Mouse (Mus musculus): ENCODE measurements around the gene Csta1. TPM values are rescaled to one million over a fixed set of nuclear protein-coding genes. Genes with fewer than 3 reads are reported as not detected.

The Csta1 gene
- not detected in 2 replicates for polyA plus RNA-seq (2012; rRNA removed)

DNA sequence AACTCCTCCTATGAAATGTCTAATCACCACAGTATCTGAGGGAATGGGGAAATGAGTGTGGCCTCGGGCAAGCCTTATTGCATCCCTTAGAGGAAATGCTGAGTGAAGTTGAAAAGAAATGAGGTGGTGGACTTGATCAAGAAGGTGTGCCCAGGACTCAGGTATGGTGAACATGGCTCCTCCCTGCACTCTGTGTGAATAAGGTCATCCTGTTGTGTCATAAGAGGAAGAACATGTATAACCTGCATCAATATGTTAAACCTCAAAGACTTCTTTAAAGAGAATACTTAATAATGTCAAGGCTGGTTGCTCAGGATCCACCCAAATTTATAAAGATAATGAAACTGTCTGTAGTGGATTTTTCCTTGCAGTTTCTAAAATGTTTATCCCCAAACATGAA is at the start of gene Csta1:
TSS of gene Csta1 (minus strand) at position 101 of the 400 bp plus-strand sequence.

DNA sequence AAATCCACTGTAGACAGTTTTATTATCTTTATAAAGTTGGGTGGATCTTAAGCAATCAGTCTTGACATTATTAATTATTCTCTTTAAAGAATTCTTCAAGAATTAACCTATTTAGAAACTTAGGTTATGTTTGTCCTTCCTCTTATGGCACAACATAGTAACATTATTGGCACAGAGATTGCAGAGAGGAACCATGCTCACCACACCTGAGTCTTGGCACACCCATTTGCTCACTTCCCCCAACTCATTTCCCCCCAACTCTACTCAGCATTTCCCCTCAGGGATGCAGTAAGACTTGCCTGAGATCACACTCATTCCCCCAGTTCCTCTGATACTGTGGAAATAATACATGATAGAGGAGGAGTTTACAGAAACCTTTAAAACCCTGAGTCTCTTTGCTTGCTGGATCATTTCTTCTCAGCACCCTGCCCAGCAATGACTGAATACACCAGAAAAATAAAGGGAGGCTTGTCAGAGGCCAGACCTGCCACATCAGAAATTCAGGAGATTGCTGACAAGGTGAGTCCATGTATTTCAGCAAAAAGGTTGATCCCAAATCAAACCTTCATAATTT is 25.4 kb upstream of the Csta1 start, which contains the start of gene Stfa2l1:
TSS of gene Stfa2l1 (plus strand) at position 410 of the 574 bp plus-strand sequence.

DNA sequence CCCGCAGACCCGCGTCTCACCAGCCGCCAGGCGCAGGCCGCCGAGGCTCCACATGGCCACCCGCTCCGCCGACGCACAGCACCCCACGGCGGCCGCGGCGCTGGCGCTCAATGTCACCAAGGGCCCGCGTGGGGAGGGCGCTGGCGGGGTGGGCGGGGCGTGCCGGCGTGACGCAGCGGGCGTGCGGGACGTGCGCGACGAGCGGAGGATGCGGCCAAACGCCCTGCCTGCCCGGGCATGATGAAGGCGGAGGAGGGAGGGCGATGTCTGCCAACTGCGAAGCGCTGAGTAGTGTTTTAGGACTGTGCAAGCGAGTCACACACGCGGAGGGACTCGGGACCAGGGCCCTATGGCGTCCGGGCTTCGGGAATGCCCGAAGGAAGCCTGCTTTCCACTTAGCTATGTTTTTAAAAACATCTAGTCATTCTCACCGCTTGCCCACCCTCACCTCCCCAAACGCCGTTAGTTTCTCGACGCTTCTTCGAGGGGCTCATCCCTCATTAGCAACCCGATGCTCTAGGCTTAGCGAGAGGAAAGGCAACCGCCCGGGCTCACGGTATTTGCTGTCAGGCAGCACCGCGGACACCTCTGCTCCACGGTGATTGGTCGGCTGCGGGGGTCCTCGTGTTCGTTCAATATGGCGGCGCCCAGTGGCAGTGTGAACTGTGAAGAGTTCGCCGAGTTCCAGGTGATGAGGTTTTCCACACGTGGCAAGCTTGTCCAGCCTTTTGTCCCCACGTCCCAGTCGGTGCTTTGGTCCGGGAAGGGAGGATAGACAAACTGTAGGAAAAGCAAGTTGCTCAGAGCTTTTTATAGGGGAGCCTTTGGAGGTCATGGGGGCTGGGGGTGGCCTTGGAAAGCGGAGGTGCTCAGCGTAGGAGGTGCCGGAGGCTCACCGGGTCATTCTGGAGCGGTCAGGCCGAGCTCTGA is 59.3 kb downstream of the Csta1 start, which contains the start of the genes Fam162a and Ccdc58:
TSS of gene Fam162a (minus strand) at position 145 of the 930 bp plus-strand sequence.
TSS of gene Ccdc58 (plus strand) at position 236 of the 930 bp plus-strand sequence.

Other genes starting within 250 kb of the Csta1 start
- 15.2 and 20.5 TPM in 2 replicates for gene Parp9, start 192.8 kb downstream of the Csta1 start, polyA plus RNA-seq (2012; rRNA removed)
- 9.2 and 11.2 TPM in 2 replicates for gene Dtx3l, start 192.1 kb downstream of the Csta1 start, polyA plus RNA-seq (2012; rRNA removed)
- 7.6 and 8.0 TPM in 2 replicates for gene Kpna1, start 152.5 kb downstream of the Csta1 start, polyA plus RNA-seq (2012; rRNA removed)
- 2.0 and 2.1 TPM in 2 replicates for gene Wdr5b, start 90.1 kb downstream of the Csta1 start, polyA plus RNA-seq (2012; rRNA removed)
- gene Fam162a, start 59.6 kb downstream of the Csta1 start, polyA plus RNA-seq (2012; rRNA removed), result 94.7 and 102 TPM in 2 replicates
- 54.7 and 63.5 TPM in 2 replicates for gene Ccdc58, start 59.6 kb downstream of the Csta1 start, polyA plus RNA-seq (2012; rRNA removed)
- gene Stfa2l1, start 25.6 kb upstream of the Csta1 start, polyA plus RNA-seq (2012; rRNA removed), result 413 and 598 TPM in 2 replicates
- 775 and 1,146 TPM in 2 replicates for gene Gm5483, start 53.0 kb upstream of the Csta1 start, polyA plus RNA-seq (2012; rRNA removed)
- gene Gm5416, start 79.2 kb upstream of the Csta1 start, polyA plus RNA-seq (2012; rRNA removed), result 10.4 and 17.3 TPM in 2 replicates
- gene 2010005H15Rik, start 90.2 kb upstream of the Csta1 start, polyA plus RNA-seq (2012; rRNA removed), result 97.2 and 148 TPM in 2 replicates
- gene Stfa1, start 145.7 kb upstream of the Csta1 start, polyA plus RNA-seq (2012; rRNA removed), result 604 and 855 TPM in 2 replicates
- gene BC117090, start 203.1 kb upstream of the Csta1 start, polyA plus RNA-seq (2012; rRNA removed), result 4.0 and 6.3 TPM in 2 replicates
- 533 and 736 TPM in 2 replicates for gene BC100530, start 236.5 kb upstream of the Csta1 start, polyA plus RNA-seq (2012; rRNA removed)